Mouse (Mus musculus): ENCODE data around the gene Tiam1.

Tiam1 gene

DNA sequence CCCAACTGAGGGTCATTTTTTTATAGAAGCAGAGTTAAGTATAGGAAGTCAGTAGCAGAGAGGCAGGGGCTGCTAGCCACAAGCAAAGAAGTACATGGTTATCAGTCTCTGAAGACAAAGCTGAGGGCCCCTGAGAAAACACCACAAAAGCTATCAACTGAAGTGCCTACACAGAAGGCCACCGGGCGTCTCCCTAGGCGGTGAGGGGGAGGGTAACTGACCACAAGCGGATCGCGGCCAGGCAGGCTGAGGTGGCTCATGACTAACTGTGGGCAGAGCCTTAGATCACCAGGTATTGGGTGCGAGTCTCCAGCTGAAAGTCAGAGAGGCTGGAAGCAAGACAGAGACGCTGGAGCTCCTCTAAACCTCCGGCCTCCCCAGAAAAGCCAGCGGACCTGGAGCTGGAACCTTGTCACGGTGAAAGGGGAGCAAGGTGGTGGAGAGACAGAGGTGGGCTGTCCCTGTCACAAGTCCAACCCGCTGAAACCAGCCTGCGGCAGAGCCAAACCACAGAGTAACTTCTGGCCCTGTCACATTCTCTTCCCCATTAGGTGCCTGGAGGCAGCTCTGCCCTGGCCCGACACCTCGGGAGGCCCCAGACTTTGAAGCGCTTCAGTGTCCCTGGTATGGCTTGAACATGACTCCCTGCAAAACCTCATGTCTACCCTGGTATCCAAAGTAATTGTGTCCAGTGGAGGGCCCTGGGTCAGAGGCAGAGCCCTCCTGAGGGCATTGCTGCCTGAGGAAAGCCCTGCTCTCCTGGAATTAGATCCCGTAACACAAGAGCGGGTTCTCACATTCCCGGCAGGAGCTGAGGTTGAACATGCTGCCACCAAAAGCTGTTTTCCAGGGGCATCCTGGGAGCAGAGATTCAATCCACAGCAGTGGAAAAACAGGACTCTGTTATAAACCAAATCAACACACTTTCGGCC, 271.3 kb downstream of the Tiam1 start:
- no peak for DNase-seq

GRCm38 (mm10) chr16:89871382-89871781, 272.2 kb downstream of the Tiam1 start:
- DNase-seq: no peak

DNA sequence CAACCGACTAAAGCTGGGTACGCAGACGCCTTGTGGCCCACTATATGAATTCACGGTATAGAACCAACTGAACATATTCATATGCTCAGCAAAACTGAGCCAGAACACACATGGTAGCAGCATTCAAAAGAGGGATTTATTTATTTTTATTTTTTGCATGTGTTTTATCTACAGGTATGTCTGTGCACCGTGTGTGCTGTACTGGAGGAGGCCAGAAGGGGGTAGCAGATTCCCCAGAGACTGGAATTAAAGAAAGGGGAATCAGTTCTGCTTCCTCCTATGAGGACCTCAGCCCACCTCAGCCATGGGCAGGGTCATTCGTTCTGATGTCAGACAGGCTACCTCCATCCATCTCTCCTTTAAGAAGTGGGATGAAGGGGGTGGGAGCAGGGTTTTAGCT, 273.5 kb downstream of the Tiam1 start:
- DNase-seq: no peak

GRCm38 (mm10) chr16:89868502-89868901, 275.1 kb downstream of the Tiam1 start:
- DNase-seq: no peak

DNA sequence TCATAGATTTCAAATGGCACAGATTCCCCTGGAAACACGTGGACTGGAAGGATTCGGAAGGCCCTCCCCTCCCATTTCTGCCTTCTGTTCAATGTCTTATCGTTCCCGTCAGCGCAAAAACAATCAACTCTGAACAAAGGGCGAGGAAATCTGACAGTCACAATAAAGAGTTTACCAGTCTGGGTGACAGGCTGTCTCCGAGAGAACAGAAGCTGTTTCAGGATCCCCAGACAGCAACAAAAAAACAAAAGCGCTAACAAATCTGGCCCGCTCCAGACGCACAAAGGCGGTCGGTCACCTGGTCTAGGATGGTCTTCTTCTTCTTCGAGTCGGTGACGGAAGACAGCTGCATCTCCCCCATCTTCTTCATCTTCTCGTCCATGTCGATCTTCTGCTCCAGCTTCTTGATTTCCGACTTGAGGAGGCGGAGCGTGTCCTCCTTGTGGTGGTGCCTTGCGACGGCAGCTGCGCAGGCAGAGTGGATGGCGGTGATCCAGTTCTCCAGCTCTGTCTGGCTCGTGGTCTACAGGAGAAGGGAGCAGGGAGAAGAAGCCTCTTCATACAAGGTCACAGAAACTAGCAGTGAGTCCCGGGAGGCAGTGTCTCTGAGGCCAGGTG, 276.2 kb downstream of the Tiam1 start:
- DNase-seq: no peak

DNA sequence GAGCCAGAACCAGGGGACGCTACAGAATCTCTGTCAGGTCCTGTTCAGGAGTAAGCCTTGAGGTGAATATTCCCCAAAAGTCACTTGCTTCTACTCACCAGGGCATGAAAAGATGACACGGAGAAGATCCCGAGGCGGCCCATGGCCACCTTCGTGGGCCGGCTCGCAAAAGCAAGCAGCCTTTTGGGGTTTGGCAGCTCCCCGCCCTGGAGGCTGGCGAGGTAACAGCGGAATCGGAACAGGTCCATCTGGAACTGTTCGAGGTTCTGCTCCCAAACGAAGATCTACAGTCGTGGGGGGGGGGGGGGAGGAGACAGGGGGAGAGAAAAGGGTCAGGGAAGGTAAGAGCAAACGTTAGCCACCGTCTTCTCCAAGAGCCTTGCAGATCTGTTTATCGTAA, 278.4 kb downstream of the Tiam1 start:
- no peak for DNase-seq

GRCm38 (mm10) chr16:89864710-89865109, 278.9 kb downstream of the Tiam1 start:
- no peak for DNase-seq

DNA sequence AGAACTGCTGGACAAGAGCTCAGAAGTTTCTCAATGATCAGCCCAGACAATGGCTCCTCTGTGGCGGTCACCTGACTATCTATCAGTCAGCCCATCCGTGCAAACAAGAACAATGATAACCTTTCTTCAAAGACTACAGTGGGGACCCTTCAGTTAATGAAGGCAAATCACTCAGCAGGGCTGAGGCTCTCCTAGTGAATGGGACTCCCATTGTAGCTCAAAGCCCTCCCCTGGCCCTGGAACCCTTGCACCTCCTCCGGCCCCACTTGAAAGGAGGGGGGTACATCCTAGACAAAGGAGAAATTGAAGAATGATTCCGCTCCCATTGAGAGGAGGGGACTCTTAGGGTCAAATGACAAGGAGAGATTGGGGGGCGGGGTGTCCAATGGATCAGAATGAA, 280.3 kb downstream of the Tiam1 start:
- DNase-seq: no peak

- DNase-seq: no peak
Measured at GRCm38 (mm10) chr16:89861531-89861930, 282.0 kb downstream of the Tiam1 start.

DNA sequence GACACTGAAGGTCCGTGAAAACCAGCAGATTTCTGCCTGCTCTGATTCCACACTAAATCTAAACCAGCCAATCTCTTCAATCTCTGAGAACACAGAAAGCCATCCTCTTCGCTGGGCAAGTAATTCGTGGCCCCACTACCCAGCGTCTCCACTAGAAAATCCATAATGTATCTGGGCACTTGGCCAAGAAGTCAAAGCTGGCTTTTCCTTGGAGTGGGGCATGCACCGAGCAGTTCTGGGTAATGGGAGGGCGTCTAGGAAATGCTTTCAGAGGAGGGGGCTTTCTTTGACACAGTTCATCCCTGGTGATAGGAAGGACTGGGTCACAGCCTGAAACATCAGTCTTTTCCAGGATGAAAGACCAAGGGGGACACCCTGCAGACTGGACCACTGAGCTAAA, 282.9 kb downstream of the Tiam1 start:
- no peak for DNase-seq

DNA sequence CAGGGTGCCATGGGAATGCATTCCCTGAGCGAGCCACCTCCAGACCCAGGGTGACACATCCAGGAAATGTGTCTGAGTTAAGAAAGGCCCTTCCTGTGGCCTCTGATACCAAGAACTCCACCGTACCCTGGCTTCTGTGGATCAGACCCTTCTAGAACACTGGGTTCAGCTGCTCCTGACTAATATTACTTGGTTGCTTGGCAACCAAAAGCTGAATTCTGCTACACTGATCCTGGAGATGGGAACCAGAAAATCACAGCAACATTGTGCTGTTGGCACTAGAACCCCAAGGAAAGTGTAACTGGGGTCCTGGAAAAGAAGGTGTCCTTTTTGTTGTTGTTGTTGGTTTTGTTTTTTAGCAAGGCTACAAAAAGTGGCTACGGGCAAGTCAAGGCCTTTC, 285.9 kb downstream of the Tiam1 start:
- no peak for DNase-seq

GRCm38 (mm10) chr16:89854731-89855130, 288.8 kb downstream of the Tiam1 start:
- DNase-seq: no peak

DNA sequence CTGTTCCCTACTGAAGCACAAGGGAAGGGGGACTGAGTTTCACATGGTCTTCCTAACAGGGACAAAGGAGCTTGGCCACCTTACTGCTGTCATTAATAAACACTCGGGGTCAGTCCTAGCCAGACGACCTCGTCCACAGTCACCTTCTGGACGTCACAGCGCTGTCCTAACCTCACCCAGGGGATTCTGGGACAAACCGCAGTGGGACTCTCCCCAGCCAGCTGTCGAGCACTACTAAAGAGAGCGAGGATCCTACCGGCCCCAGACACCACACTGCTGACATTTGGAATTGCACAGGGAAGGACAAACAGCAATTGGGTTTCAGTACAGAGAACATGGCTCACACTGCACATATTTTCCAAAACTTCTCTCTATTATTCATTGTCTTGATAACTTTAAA, 292.2 kb downstream of the Tiam1 start:
- no peak for DNase-seq

GRCm38 (mm10) chr16:89848651-89849597, 294.6 kb downstream of the Tiam1 start:
- DNase-seq: no peak

- DNase-seq: no peak
Measured at GRCm38 (mm10) chr16:89848179-89848578, 295.4 kb downstream of the Tiam1 start.

- DNase-seq: no peak
Measured at GRCm38 (mm10) chr16:89845461-89845860, 298.1 kb downstream of the Tiam1 start.

GRCm38 (mm10) chr16:89844580-89844979, 299.0 kb downstream of the Tiam1 start:
- peak; percentile 42 for DNase-seq

- DNase-seq: no peak
Measured at GRCm38 (mm10) chr16:89841894-89842293, 301.7 kb downstream of the Tiam1 start.

DNA sequence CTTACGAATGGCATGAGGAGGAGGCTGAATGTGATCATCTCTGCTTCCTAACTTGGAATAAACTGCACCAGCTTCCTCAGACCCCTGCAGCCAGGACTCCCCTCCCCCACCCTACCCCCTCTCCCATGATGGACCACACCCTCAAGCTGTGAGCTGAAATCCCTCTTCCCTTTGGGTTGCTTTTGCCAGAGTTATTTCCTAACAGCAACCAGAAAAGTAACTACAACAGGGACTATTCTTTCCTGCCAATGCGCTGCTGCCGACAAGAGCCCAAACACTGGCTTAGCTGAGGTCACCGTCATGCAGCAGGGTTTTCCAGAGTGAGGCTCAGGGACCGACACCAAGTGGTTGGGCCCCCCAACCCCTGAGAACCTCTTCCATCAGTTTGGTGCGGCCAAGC, 303.2 kb downstream of the Tiam1 start:
- no peak for DNase-seq

- DNase-seq: no peak
Measured at GRCm38 (mm10) chr16:89839829-89840228, 303.7 kb downstream of the Tiam1 start.

DNA sequence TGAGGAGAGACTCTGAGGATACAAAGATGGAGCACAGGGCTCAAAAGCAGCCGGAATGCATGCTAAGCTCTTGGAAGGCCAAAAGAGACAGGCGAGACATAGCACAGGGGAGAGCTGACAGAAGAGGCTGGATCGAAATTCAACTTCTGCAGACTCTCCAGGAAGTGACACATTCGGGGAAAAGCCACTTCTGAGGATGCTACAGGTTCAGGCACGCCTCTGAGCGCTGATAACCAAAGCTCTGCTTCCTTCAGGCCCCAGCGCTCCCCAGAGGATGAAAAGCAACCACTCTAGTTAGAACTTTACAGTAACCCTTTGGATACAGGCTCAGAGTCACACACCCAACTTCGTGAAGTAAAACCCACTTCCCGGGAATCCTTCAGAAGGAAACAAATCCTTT, 306.5 kb downstream of the Tiam1 start:
- DNase-seq: peak; percentile 44

DNA sequence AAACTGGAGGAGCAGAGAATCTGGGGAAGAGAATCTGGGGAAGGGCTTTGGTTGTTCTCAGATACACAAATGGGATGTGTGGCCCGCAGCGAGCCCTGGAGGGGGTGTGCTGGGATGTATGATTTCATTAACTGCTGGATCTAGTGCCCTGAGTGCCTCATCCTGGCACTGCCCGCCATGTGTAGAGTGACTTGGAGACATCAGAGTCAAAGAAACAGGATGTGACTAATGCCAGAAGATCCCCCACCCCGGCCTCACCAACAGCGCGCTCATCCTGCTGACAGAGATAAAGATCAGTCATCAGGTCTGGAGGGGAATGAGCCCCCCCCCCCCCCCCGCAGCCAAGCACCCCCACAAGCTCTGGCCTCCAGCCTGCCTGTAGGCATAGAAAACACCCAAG, 308.0 kb downstream of the Tiam1 start:
- DNase-seq: no peak

DNA sequence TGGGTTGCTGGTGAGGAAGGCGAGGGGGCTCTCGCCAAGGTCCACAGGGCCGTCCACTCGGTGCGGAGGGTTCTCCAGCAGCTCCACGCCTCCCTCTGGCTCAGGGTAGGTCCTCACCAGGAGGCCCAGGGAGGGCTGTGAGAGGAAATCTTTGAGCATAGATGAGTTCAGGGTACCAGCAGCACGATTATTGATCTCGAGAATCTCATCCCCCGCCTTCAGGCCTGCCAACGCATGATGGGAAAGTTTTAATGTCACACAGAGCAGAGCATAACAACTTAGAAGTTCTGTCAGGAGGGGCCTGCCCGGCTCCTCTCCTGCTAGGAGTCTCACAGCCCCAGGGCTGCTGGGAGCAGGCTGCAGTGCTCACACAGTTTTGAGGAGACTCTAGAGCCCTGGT, 310.6 kb downstream of the Tiam1 start:
- no peak for DNase-seq
